Comparison of ENCODE assay signal across 28 mouse cellular contexts in genomic region chr3:136812791-136813190, GRCm38 (mm10).
DNase-seq lines count a peak whose midpoint lies in the region; ATAC-seq and TF ChIP-seq lines count a peak whose summit lies in the region.
"Had no signal": no experiment of that assay in that cellular context is flagged by ENCODE, and none has a peak within 500 bp of the region (broad histone marks: within the 10 kb centered on the region; RNA-seq: fewer than 3 reads in every experiment).

No protein-coding gene starts in this region.

- 57% methylated on average over 2 of the region's 2 CpGs for WGBS in liver, embryonic 16.5 days (ENCODE audit: insufficient replicate concordance)
- 68% methylated on average over 2 of the region's 2 CpGs for WGBS in liver, embryonic 11.5 days

- no peaks in the 10 kb centered on the region for H3K36me3 ChIP-seq in liver, embryonic 16.5 days (ENCODE audit: control insufficient read depth, insufficient read depth)
- no peaks in the 10 kb centered on the region for H3K36me3 ChIP-seq in liver, embryonic 11.5 days (ENCODE audit: control insufficient read depth, insufficient read depth, low read length)
- H3K36me3 ChIP-seq in MEL (ENCODE audit: control insufficient read depth in 1 of 2, insufficient read depth in 2 of 2, low read length in 2 of 2), result peaks cover 0 to 28% of the 10 kb centered on the region in 2 experiments; a peak in 2 of 4 replicates
- H3K36me3 ChIP-seq: embryonic facial prominence, embryonic 10.5 days; embryonic facial prominence, embryonic 13.5 days; forebrain, embryonic 12.5 days; forebrain, embryonic 15.5 days; heart, embryonic 12.5 days; heart, embryonic 15.5 days; hindbrain, embryonic 10.5 days; hindbrain, embryonic 13.5 days had no signal

- H3K27ac ChIP-seq in liver, embryonic 16.5 days (ENCODE audit: low read length), result no peak overlapping the region
- no peak overlapping the region for H3K27ac ChIP-seq in liver, embryonic 11.5 days (ENCODE audit: low read depth, low read length)
- H3K27ac ChIP-seq in MEL (ENCODE audit: control insufficient read depth, low read depth, low read length), result no peak overlapping the region
- H3K27ac ChIP-seq: embryonic facial prominence, embryonic 10.5 days; embryonic facial prominence, embryonic 13.5 days; forebrain, embryonic 12.5 days; forebrain, embryonic 15.5 days; heart, embryonic 15.5 days; hindbrain, embryonic 10.5 days; hindbrain, embryonic 13.5 days had no signal

- TF ChIP-seq EP300 in MEL (IDR thresholded peaks at IDR 0.05; ENCODE audit: low read depth in 1 of 2, low read length in 2 of 2), result no peak

- no peak overlapping the region for H3K4me2 ChIP-seq in liver, embryonic 16.5 days (ENCODE audit: low read depth, low read length)
- no peak overlapping the region for H3K4me2 ChIP-seq in liver, embryonic 11.5 days
- H3K4me2 ChIP-seq: embryonic facial prominence, embryonic 13.5 days; forebrain, embryonic 12.5 days; forebrain, embryonic 15.5 days; heart, embryonic 12.5 days; heart, embryonic 15.5 days; hindbrain, embryonic 13.5 days had no signal

- no peaks in the 10 kb centered on the region for H3K9me3 ChIP-seq in liver, embryonic 16.5 days (replicated peaks; ENCODE audit: control insufficient read depth, low read length)
- no peaks in the 10 kb centered on the region for H3K9me3 ChIP-seq in liver, embryonic 11.5 days (ENCODE audit: control insufficient read depth, low read length)
- H3K9me3 ChIP-seq in MEL (replicated peaks; ENCODE audit: insufficient read depth, low read length), result no peaks in the 10 kb centered on the region
- H3K9me3 ChIP-seq: embryonic facial prominence, embryonic 10.5 days; embryonic facial prominence, embryonic 13.5 days; forebrain, embryonic 12.5 days; forebrain, embryonic 15.5 days; heart, embryonic 12.5 days; heart, embryonic 15.5 days; hindbrain, embryonic 10.5 days; hindbrain, embryonic 13.5 days had no signal

- DNase-seq in liver, embryonic 11.5 days (ENCODE audit: low spot score), result no peak
- DNase-seq in 3T3-L1 (ENCODE audit: low read depth, low spot score) (peak; percentile 39), MEL (ENCODE audit: low read depth, low spot score) (no peak)
- DNase-seq in layer of hippocampus, adult 18-20 months (ENCODE audit: low spot score in 2 of 2), result no peak
- DNase-seq in left cerebral cortex, postnatal 14 days (ENCODE audit: low spot score in 2 of 2), result no peak
- DNase-seq: adrenal gland, adult 8-10 months; adrenal gland, postnatal 25 days; cerebellum, adult 11-12 months; cerebellum, adult 8-10 months; cerebellum, postnatal 10 days; cerebellum, postnatal 36 days; embryo, embryonic 11 days; gastrocnemius, postnatal 25 days; heart, adult 18-20 months; heart, postnatal 10 days; heart, postnatal 36 days had no signal

- H3K4me3 ChIP-seq in liver, embryonic 16.5 days (ENCODE audit: low read depth, low read length), result no peak overlapping the region
- no peak overlapping the region for H3K4me3 ChIP-seq in liver, embryonic 11.5 days (ENCODE audit: low read depth, low read length)
- no peak overlapping the region for H3K4me3 ChIP-seq in MEL (ENCODE audit: control insufficient read depth in 1 of 2, insufficient read depth in 1 of 2, low read depth in 2 of 2, low read length in 2 of 2)
- H3K4me3 ChIP-seq: embryonic facial prominence, embryonic 10.5 days; embryonic facial prominence, embryonic 13.5 days; erythroblast, embryonic 14.5 days; forebrain, embryonic 12.5 days; forebrain, embryonic 15.5 days; heart, embryonic 12.5 days; heart, embryonic 15.5 days; hindbrain, embryonic 10.5 days; hindbrain, embryonic 13.5 days had no signal

- no peak for TF ChIP-seq POLR2A in MEL (IDR thresholded peaks at IDR 0.05; ENCODE audit: control insufficient read depth in 1 of 2, insufficient read depth in 1 of 2, low read depth in 1 of 2, low read length in 2 of 2, poor library complexity in 1 of 2)

- no peak overlapping the region for H3K9ac ChIP-seq in liver, embryonic 16.5 days (ENCODE audit: low read depth, low read length)
- no peak overlapping the region for H3K9ac ChIP-seq in liver, embryonic 11.5 days (ENCODE audit: low read depth, low read length)
- no peak overlapping the region for H3K9ac ChIP-seq in MEL (ENCODE audit: control insufficient read depth, low read depth, low read length, poor library complexity, severe bottlenecking)
- H3K9ac ChIP-seq: embryonic facial prominence, embryonic 13.5 days; forebrain, embryonic 12.5 days; forebrain, embryonic 15.5 days; heart, embryonic 12.5 days; heart, embryonic 15.5 days; hindbrain, embryonic 13.5 days had no signal

- TF ChIP-seq CTCF in MEL (IDR thresholded peaks at IDR 0.05 in 2 of 3, conservative IDR thresholded peaks at IDR 0.05 in 1 of 3; ENCODE audit: control insufficient read depth in 1 of 3, insufficient read depth in 1 of 3, low read depth in 2 of 3, low read length in 3 of 3, poor library complexity in 1 of 3, severe bottlenecking in 1 of 3), result no peak

- no peak for TF ChIP-seq RAD21 in MEL (IDR thresholded peaks at IDR 0.05; ENCODE audit: low read depth, low read length)

- H3K4me1 ChIP-seq in liver, embryonic 16.5 days (ENCODE audit: control insufficient read depth, low read depth, low read length), result no peaks in the 10 kb centered on the region; the same call in 1 of the 2 replicates
- H3K4me1 ChIP-seq in liver, embryonic 11.5 days (replicated peaks; ENCODE audit: control insufficient read depth, insufficient read depth, low read length), result no peaks in the 10 kb centered on the region; the same call in 1 of the 2 replicates
- peaks cover 10 to 20% of the 10 kb centered on the region in 2 experiments for H3K4me1 ChIP-seq in MEL (ENCODE audit: control insufficient read depth in 1 of 2, insufficient read depth in 2 of 2, low read length in 2 of 2)
- H3K4me1 ChIP-seq: forebrain, embryonic 12.5 days; forebrain, embryonic 15.5 days had no signal

- intact Hi-C loops in left cerebral cortex, postnatal 14 days (cut with DNase I), result no loop called here

- peaks cover 1% of the 10 kb centered on the region; the same call in 1 of the 2 replicates for H3K79me2 ChIP-seq in MEL (ENCODE audit: control insufficient read depth, insufficient read depth, low read length, poor library complexity)

- 0 out of 2 replicates have a peak, but pooled peaks have one; percentile 41 for ATAC-seq in liver, embryonic 16.5 days (ENCODE audit: low read depth)
- ATAC-seq in liver, embryonic 11.5 days (replicated peaks; ENCODE audit: low FRiP score), result no peak
- ATAC-seq: activated CD4-positive, CD25-positive, alpha-beta regulatory T cell, adult 4 months; forebrain, embryonic 15.5 days; hindbrain, embryonic 16.5 days had no signal

- H3K27me3 ChIP-seq in liver, embryonic 16.5 days (ENCODE audit: control insufficient read depth, insufficient read depth, low read depth, low read length), result no peaks in the 10 kb centered on the region
- H3K27me3 ChIP-seq in liver, embryonic 11.5 days (replicated peaks; ENCODE audit: control insufficient read depth, insufficient read depth, low read length), result no peaks in the 10 kb centered on the region
- no peaks in the 10 kb centered on the region for H3K27me3 ChIP-seq in MEL (ENCODE audit: control insufficient read depth in 1 of 2, insufficient read depth in 2 of 2, low read length in 2 of 2)
- H3K27me3 ChIP-seq: embryonic facial prominence, embryonic 13.5 days; forebrain, embryonic 12.5 days; forebrain, embryonic 15.5 days; heart, embryonic 12.5 days; heart, embryonic 15.5 days; hindbrain, embryonic 13.5 days had no signal

TF ChIP-seq in MEL, 35 proteins besides CTCF, POLR2A, EP300 and RAD21:
- peak; percentile 14; the same call in 1 of the 2 replicates for TF ChIP-seq TAL1 (IDR thresholded peaks at IDR 0.05; ENCODE audit: low read length)
- TF ChIP-seq HCFC1 (IDR thresholded peaks at IDR 0.05; ENCODE audit: low read depth, low read length), result no peak
- TF ChIP-seq ZKSCAN1 (IDR thresholded peaks at IDR 0.05; ENCODE audit: low read depth, low read length), result no peak
- TF ChIP-seq NRF1 (IDR thresholded peaks at IDR 0.05; ENCODE audit: insufficient read depth, low read depth, low read length, poor library complexity, severe bottlenecking), result no peak
